Mouse (Mus musculus) midbrain, postnatal 0 days (tissue): Measurements from ENCODE around the gene C4b. TPM values are rescaled to one million over a fixed set of nuclear protein-coding genes. Genes with fewer than 3 reads are reported as not detected.
"Not testable (repeated sequence)": the region's sequence is repeated elsewhere in the genome, so short reads cannot be mapped to it uniquely, and the experiment has no call there.

Experiments
- ATAC-seq: fragments of 200-750 bp; cut with Nextera tagmentation; 2 replicates; pipeline ENCODE4 v1.8.0; 2017; ENCODE audit warnings: moderate number of reproducible peaks, mild to moderate bottlenecking, moderate TSS enrichment, moderate library complexity; ENCODE audit not compliant: low FRiP score
- DNase-seq: peaks from one replicate; pipeline ENCODE4 v3.0.0-alpha.2; 2015; ENCODE audit warnings: low spot score
- H3K27ac ChIP-seq: fragments of 300-500 bp; sonication (generic); 2 replicates; pipeline ENCODE4 v1.5.1; 2014; ENCODE audit warnings: low read depth, mild to moderate bottlenecking, low read length, mixed read lengths
- H3K27me3 ChIP-seq: fragments of 300-500 bp; sonication (generic); 2 replicates; pipeline ENCODE4 v1.6.1; 2014; ENCODE audit warnings: low read length, control low read depth, mixed read lengths; ENCODE audit not compliant: insufficient read depth
- H3K36me3 ChIP-seq: fragments of 300-500 bp; sonication (generic); 2 replicates; pipeline ENCODE4 v1.6.1; 2014; ENCODE audit warnings: low read length, control low read depth, mixed read lengths; ENCODE audit not compliant: insufficient read depth
- H3K4me1 ChIP-seq: fragments of 300-500 bp; sonication (generic); 2 replicates; pipeline ENCODE4 v1.6.1; 2014; ENCODE audit warnings: mild to moderate bottlenecking, control low read depth, antibody characterized with exemption, low read length, mixed read lengths; ENCODE audit not compliant: insufficient read depth
- H3K4me2 ChIP-seq: fragments of 300-500 bp; sonication (generic); 2 replicates; pipeline ENCODE4 v1.6.1; 2014; ENCODE audit warnings: low read depth, mild to moderate bottlenecking, low read length, mixed read lengths; ENCODE audit not compliant: poor library complexity, severe bottlenecking
- H3K4me3 ChIP-seq: fragments of 300-500 bp; sonication (generic); 2 replicates; pipeline ENCODE4 v1.5.1; 2014; ENCODE audit warnings: low read depth, mild to moderate bottlenecking, low read length, moderate library complexity
- H3K9ac ChIP-seq: fragments of 300-500 bp; sonication (generic); replicated peaks from 2 replicates; pipeline ENCODE4 v1.6.1; 2014; ENCODE audit warnings: mild to moderate bottlenecking, low read length, moderate library complexity, mixed read lengths; ENCODE audit not compliant: poor library complexity, severe bottlenecking
- H3K9me3 ChIP-seq: fragments of 300-500 bp; sonication (generic); 2 replicates; pipeline ENCODE4 v1.6.1; 2016; ENCODE audit warnings: low read length, control low read depth
- CTCF ChIP-seq: IDR thresholded peaks from 2 replicates; pipeline ENCODE4 v1.5.1; 2016; ENCODE audit warnings: antibody characterized with exemption, mild to moderate bottlenecking
- WGBS: fragments of 180-500 bp; shearing (Covaris S2); extraction: QIAGEN DNeasy Blood & Tissue Kit; methylation state at CpG from one replicate; pipeline ENCODE4 v1.1.7; 2014; 5-methylcytosine and 5-hydroxymethylcytosine counted together
- polyA plus RNA-seq: library from polyadenylated mRNA; unstranded; fragments of >200 nt; fragmentation: Nextera tagmentation; extraction: Ambion mirVana; gene quantifications from 2 replicates; pipeline ENCODE4 v1.2.1, GENCODE M21; 2015
- total RNA-seq: library from RNA; depleted of rRNA; stranded (reverse); fragments of >200 nt; gene quantifications from 2 replicates; pipeline ENCODE4 v1.2.3, GENCODE M21; 2014; rRNA removed

The C4b gene
- total RNA-seq (1.2 and 1.5 TPM in 2 replicates), polyA plus RNA-seq (0.67 and 0.76 TPM in 2 replicates)

DNA sequence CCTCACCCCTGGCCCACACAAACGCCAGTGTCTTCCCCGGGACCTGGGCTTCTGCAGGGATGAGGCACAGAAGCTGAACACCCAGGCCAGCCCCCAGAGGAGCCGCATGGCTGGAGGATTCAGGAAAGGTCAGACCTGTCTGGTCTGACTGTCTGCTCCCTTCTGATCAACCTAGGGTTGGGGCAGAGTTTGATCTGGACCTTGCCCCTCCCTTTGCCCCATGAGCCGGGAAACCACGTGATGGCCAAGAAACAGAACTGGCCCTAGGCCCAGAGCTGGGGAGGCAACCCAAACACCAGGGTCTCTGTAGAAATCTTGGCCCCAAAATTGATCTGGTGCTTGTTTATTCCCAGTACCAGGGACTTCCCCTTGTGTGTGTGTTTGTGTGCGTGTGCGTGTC, at the start of gene C4b:
TSS of gene C4b (minus strand) at position 164 of the 400 bp plus-strand sequence.
- ATAC-seq (no peak), DNase-seq (peak; percentile 1)
- H3K27me3 ChIP-seq, result no peaks in the 10 kb centered on the region
- WGBS, result 83% methylated on average over 7 of the region's 7 CpGs
- no peak within 1 kb of the TSS for H3K9ac ChIP-seq
- H3K4me1 ChIP-seq, result no peaks in the 10 kb centered on the region
- H3K4me3 ChIP-seq, result no peak within 1 kb of the TSS
- TF ChIP-seq CTCF, result no peak
- no peak within 1 kb of the TSS for H3K27ac ChIP-seq
- H3K4me2 ChIP-seq, result no peak within 1 kb of the TSS
- no peaks in the 10 kb centered on the region for H3K9me3 ChIP-seq
- H3K36me3 ChIP-seq, result no peaks in the 10 kb centered on the region

DNA sequence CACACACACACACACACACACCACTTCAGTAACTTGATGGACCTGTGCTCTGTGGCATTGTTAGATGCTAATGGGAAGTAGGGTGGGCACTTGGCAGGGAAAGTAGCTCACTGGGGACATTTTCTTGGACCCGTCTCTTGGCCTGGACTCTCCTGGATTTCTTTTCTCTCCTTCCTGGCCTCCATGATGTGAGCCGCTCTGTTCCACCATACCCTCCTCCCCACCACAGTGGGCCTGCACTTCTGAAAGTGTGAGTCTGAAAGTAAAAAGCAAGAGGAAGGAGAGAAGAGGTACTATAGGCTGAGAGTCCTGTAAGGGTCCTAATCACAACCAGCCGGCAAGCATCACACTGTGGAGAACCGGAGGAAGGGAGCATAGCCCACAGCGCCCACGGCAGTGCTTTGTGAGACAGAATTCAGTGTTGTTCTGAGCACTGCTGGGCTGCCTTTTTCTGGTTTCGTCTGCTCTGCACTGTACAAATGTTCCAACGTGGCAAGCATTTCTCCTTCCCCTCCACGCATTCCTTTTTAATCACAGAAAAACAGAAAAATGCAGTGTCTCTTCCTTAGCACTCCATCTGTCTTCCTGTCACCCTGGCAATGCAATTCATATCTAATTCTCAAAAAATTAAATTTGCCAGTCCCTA, 34.1 kb upstream of the C4b start:
- 0 out of 2 replicates have a peak, but pooled peaks cover 9% of the 10 kb centered on the region for H3K9me3 ChIP-seq
- TF ChIP-seq CTCF, result no peak
- H3K27me3 ChIP-seq, result no peaks in the 10 kb centered on the region
- no peak overlapping the region for H3K4me2 ChIP-seq
- H3K27ac ChIP-seq, result no peak overlapping the region
- peak; percentile 1 for DNase-seq
- H3K4me1 ChIP-seq, result no peaks in the 10 kb centered on the region
- no peak overlapping the region for H3K9ac ChIP-seq
- ATAC-seq, result no peak
- WGBS, result 77% methylated on average over 9 of the region's 9 CpGs
- H3K36me3 ChIP-seq, result no peaks in the 10 kb centered on the region
- no peak overlapping the region for H3K4me3 ChIP-seq

DNA sequence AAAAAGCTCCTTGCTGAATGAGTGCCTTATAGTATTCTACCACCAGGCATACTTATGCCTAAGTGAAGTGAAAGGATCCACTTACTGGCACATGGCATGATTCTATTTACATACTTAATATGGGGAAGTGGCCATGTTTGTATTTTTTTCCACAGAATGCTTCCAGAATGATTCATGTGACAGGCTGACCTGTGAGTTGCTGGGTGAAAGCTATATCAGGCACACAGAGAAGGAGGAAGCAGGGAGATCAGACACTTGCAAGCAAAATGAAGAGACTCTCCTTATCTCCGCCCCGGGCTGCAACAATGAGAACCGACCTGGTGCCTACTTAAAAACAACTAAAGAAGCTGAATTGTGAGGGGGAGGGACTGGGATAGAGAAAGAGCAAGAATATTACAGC, 17.8 kb upstream of the C4b start:
- no peak overlapping the region for H3K4me2 ChIP-seq
- no peak overlapping the region for H3K4me3 ChIP-seq
- H3K9ac ChIP-seq, result no peak overlapping the region
- no peak for TF ChIP-seq CTCF
- ATAC-seq (no peak), DNase-seq (no peak)
- 82% methylated on average over 3 of the region's 3 CpGs for WGBS
- no peaks in the 10 kb centered on the region for H3K4me1 ChIP-seq
- no peak overlapping the region for H3K27ac ChIP-seq
- H3K9me3 ChIP-seq, result no peaks in the 10 kb centered on the region
- no peaks in the 10 kb centered on the region for H3K36me3 ChIP-seq
- no peaks in the 10 kb centered on the region for H3K27me3 ChIP-seq

DNA sequence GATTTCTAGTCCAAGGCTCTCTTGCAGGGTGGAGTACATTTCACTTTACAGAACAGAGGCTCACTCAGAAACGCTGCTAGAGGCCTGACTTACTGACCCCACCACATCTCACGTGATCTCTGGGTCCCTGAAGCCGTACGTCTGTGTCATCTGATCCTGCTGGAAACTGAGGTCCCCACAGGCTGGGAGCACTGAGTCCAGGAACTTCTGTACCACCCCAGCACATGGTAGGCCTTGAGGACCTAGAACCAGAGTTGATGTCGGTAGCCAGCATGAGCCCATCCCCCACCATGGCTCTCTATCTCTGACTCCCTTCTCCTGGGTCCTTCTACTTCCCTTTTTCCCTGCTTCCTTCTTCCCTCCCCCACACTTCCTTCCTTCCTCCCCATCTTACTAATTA, 2.8 kb upstream of the C4b start:
- no peak for TF ChIP-seq CTCF
- Histone ChIP-seq H3K9me3 (no peaks in the 10 kb centered on the region), H3K36me3 (no peaks in the 10 kb centered on the region), H3K27me3 (no peaks in the 10 kb centered on the region), H3K4me3 (no peak overlapping the region), H3K27ac (no peak overlapping the region), H3K4me2 (no peak overlapping the region), H3K4me1 (no peaks in the 10 kb centered on the region), H3K9ac (no peak overlapping the region)
- 92% methylated on average over 5 of the region's 5 CpGs for WGBS
- DNase-seq (no peak), ATAC-seq (no peak)

DNA sequence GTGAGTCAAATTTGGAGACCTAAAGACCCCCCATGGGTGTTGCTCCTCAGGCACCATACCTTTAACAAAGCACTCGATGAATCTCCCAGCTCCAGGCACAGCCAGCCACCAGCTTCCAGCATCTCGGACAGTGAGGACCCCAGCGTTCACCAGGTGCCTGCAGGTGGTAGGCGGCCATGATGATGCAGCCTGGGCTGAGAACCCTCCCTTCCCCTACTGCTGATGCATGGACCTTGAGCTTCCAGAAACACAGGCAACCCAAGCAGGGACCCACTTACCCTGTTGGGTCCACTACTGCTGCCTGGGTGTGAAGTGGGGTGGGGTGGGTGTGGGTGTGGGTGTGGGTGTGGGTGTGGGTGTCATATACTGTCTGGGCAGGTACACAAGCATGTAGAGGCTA, 1.5 kb upstream of the C4b start:
- not testable (repeated sequence) for H3K4me2 ChIP-seq, H3K4me1 ChIP-seq, H3K9me3 ChIP-seq, ATAC-seq, H3K4me3 ChIP-seq, H3K27ac ChIP-seq, H3K36me3 ChIP-seq, DNase-seq, H3K27me3 ChIP-seq, H3K9ac ChIP-seq
- WGBS, result 94% methylated on average over 4 of the region's 4 CpGs

DNA sequence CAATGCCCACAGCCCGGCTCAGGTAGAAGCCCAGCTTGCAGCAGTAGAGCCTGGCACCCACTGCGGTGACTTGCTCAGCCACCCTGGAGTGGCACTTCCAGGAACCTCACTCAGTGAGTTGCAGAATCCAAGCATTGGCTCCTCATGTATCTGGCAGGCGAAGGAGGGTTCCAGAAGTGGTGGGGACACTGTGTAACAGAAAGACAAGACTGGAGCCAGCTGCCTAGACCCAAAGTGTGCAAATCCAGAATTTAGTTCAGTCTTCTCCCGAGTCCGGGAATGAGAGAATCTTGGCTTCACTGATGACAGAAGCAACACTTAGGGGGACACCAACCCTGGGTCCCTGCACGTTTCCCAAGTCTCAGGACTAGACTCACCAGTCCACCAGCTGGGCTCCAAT, 929 bp upstream of the C4b start:
- H3K9ac ChIP-seq, H3K36me3 ChIP-seq, H3K4me1 ChIP-seq, H3K4me2 ChIP-seq, H3K27me3 ChIP-seq, ATAC-seq, DNase-seq, H3K4me3 ChIP-seq, H3K27ac ChIP-seq, H3K9me3 ChIP-seq: not testable (repeated sequence)
- WGBS, result 91% methylated on average over 5 of the region's 6 CpGs
